Mouse (Mus musculus): ENCODE results near the gene Hspb7. TPM values are rescaled to one million over a fixed set of nuclear protein-coding genes. Genes with fewer than 3 reads are reported as not detected.

Hspb7 gene
- total RNA-seq, 2 experiments from 2014 or later = 0.11 to 0.16 TPM

- DNase-seq (ENCODE audit: low spot score in 2 of 2) = no peak
Measured at GRCm38 (mm10) chr4:141419398-141420191, 984 bp upstream of the Hspb7 start.

GRCm38 (mm10) chr4:141420886-141421285 is 307 bp downstream of the Hspb7 start:
- DNase-seq (ENCODE audit: low spot score in 2 of 2) = no peak

GRCm38 (mm10) chr4:141421423-141421822 is 844 bp downstream of the Hspb7 start:
- DNase-seq (ENCODE audit: low spot score in 2 of 2) = no peak

- DNase-seq (ENCODE audit: low spot score in 2 of 2) = no peak
Measured at GRCm38 (mm10) chr4:141422841-141423240, 2.3 kb downstream of the Hspb7 start.

- no peak for DNase-seq (ENCODE audit: low spot score in 2 of 2)
Measured at GRCm38 (mm10) chr4:141423288-141423687, 2.7 kb downstream of the Hspb7 start.

GRCm38 (mm10) chr4:141423691-141424431 is 3.3 kb downstream of the Hspb7 start:
- no peak for DNase-seq (ENCODE audit: low spot score in 2 of 2)

- DNase-seq (ENCODE audit: low spot score in 2 of 2) = peak; percentile 56 to 66
Measured at GRCm38 (mm10) chr4:141425484-141426479, 5.2 kb downstream of the Hspb7 start.

- DNase-seq (ENCODE audit: low spot score in 2 of 2) = no peak
Measured at GRCm38 (mm10) chr4:141426796-141427745, 6.5 kb downstream of the Hspb7 start.

- no peak for DNase-seq (ENCODE audit: low spot score in 2 of 2)
Measured at GRCm38 (mm10) chr4:141427921-141428320, 7.3 kb downstream of the Hspb7 start.

- DNase-seq (ENCODE audit: low spot score in 2 of 2) = no peak
Measured at GRCm38 (mm10) chr4:141429381-141429780, 8.8 kb downstream of the Hspb7 start.

GRCm38 (mm10) chr4:141429847-141430246 is 9.3 kb downstream of the Hspb7 start:
- peak; percentile 34 to 39 for DNase-seq (ENCODE audit: low spot score in 2 of 2)

GRCm38 (mm10) chr4:141430997-141431396 is 10.4 kb downstream of the Hspb7 start:
- DNase-seq (ENCODE audit: low spot score in 2 of 2) = peak; percentile 69 to 76

- no peak for DNase-seq (ENCODE audit: low spot score in 2 of 2)
Measured at GRCm38 (mm10) chr4:141432666-141433065, 12.1 kb downstream of the Hspb7 start.

- no peak for DNase-seq (ENCODE audit: low spot score in 2 of 2)
Measured at GRCm38 (mm10) chr4:141433191-141433590, 12.6 kb downstream of the Hspb7 start.

GRCm38 (mm10) chr4:141435974-141436373 is 15.4 kb downstream of the Hspb7 start, which contains the start of gene Srarp:
Gene Srarp (minus strand): TSS chr4:141436105.
- DNase-seq (ENCODE audit: low spot score in 2 of 2) = no peak

GRCm38 (mm10) chr4:141439083-141439803 is 18.7 kb downstream of the Hspb7 start:
- no peak for DNase-seq (ENCODE audit: low spot score in 2 of 2)

- no peak for DNase-seq (ENCODE audit: low spot score in 2 of 2)
Measured at GRCm38 (mm10) chr4:141440877-141441276, 20.3 kb downstream of the Hspb7 start.

- DNase-seq (ENCODE audit: low spot score in 2 of 2) = no peak
Measured at GRCm38 (mm10) chr4:141443641-141444429, 23.3 kb downstream of the Hspb7 start.

Measured in layer of hippocampus, postnatal 10 days (tissue).